Mouse (Mus musculus) CD4-positive, CD25-positive, alpha-beta regulatory T cell, adult 4 months (primary cell): Measurements from ENCODE around the gene Gltp. TPM values are rescaled to one million over a fixed set of nuclear protein-coding genes. Genes with fewer than 3 reads are reported as not detected.

ENCODE experiments used
- ATAC-seq: one replicate; pipeline ENCODE4 v1.8.0; 2017
- polyA plus RNA-seq, 2 experiments: library from polyadenylated mRNA; unstranded; fragments of 100-300 nt; shearing (Covaris generic); gene quantifications; one replicate each; pipeline ENCODE4 v1.2.1; 2017

Gltp gene
- polyA plus RNA-seq, 2 experiments from 2014 or later: 217 to 251 TPM

DNA sequence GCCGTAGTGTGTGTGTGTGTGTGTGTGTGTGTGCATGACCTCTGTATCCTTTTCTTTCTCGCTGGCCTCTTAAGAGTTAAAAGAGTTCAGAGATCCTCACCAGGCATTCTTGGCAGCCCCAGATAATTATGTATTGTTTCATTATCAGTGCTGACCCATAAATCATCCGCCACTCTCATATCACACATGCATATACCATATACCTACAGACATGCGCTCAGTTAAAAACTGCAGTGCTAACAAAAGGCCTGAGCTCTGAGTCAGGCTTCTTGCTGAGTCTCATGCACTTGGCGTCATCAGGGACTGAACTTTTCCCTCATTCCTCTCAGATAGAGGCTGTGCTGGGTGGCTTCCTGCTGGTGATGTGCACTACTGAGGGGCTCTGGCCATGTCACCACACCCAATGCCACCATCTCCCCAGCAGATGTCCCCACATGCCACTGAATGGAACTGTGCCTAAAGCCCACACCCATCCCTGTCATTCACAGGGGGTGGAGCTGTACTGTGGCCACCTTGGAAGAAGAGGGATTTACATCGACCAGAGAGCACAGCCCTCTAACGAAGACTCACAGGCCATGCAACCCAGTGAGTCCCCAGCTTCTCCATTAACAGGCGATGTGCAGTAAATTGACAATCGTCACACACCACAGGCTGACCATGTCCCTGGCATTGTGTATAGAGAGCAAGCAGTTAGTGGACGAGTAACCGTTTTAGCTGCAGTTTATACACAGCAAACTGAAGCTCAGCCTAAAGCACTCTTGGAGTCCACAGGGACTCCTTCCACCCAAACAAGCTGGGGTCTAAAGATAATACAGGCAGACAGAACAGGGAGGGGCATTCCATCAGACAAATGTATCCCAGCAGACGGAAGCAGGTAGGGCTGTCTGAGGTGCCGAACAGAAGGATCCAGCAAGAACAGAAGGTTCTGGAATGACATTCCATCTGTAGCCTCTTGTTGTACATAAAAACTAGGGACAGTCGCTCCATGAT lies 11.9 kb upstream of the Gltp start:
- ATAC-seq: no peak

DNA sequence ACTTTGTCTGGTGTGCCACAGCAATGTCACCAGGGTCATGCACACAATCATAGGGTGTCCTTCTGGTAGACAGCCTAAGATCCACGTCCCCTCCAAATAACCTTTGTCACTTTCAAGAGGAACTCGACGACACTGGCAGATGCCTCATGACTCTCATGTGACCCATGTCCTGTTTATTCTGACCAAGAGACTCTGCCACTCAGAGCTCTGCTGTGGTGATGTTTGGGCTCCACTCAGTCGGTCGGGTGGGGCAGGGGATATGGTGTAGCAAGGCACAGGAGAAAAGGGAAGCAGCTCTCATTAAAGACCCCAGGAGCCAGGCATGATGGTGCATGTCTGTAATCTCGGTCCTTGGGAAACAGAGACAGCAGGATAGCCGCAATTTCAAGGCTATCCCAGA lies 8.2 kb upstream of the Gltp start:
- ATAC-seq: no peak

DNA sequence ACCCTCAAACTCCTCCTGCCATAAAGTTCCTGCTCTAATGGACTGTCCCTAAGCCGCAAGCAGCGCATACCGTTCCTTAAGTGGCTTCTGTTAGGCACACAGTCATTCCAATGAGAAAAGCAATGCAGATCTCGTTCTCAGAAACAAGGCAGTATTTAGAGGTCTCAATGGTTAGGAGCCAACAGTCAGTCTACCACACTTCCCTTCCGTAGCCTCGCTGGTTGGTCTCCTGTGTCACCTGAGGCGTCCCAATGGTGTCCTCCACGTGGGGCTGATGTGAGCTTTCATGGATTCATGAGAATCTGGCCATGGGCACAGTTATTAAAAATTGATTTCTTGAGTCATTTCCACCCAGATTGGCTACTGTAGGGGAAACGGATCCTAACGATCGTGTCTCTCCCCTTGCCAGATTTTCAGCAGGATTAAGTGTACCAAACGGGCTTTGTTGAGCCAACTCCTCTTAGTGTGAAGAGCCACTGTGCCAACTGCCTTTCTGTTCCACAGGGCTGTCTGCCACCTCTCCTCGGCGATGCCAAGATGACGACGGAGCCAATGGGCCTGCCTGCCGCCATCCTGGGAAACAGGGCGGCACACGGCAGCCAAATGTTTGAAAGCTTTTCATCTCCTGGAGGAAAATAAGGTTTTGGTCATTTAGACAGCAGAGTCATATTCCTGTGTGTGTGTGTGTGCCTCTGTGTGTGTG lies 7.4 kb upstream of the Gltp start:
- no peak for ATAC-seq

DNA sequence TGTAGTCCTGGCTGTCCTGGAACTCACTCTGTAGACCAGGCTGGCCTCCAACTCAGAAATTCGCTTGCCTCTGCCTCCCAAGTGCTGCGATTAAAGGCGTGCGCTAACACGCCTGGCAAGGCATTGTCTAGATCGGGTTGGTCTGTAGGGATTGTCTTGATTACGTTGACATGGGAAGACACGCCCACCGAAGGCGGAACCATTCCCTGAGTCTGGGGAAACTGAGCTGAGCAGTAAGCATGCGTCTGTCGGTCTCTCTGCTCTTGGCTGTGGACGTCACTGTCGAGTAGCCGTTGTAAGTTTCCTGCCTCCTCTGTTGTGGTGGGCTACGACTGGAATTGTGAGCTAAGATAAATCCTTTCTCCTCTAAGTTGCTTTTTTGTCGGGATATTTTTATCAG lies 6.2 kb upstream of the Gltp start:
- no peak for ATAC-seq

DNA sequence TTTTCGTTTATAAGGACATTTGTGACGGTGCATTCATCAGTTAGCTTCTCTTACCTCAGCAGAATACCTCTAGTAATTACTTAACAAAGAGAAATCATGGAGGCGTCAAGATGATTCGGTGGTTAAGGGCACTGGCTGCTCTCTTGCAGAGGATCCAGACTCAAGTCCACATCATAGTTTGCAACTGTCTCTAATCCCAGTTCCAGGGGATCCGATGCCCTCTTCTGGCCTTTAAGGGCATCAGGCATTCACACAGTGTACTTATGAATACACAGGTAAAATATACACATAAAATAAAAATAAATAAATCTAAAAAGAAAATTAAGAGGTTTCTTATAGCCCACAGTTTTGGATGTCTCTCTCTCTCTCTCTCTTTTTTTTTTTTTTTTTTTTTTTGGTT lies 5.0 kb upstream of the Gltp start:
- ATAC-seq: no peak

DNA sequence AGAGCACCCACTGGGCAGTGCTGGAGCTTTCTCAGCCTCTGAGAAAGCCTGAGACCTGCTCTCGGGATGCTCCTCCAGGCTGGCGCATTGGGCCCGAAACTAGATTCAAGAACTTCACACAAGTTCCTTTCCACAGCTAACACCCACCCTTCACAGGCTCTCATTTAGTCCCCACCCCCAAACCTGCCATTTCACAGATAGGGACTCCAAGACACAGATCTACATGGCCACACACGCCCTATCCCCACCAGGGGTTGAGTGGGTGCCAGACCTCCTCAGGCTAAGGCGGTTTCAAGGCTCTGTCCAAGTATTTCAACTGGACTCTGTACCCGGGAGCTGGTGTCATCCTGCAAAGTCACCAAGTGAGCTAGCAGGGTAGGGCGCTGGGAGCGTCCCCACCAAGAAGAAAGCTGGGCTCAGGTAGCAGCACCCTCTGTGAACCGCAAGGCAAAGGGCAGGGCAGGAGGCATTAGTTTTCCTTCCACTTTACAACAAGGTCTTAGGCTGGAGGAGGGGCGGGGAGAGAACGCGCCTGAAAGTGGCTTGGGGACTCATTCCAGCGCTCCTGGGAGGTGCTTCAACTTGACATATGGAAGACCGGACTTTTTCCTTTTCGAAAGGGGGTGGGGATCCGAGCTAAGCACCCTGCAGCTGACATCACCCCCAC lies 951 bp downstream of the Gltp start:
- ATAC-seq: peak; percentile 40

DNA sequence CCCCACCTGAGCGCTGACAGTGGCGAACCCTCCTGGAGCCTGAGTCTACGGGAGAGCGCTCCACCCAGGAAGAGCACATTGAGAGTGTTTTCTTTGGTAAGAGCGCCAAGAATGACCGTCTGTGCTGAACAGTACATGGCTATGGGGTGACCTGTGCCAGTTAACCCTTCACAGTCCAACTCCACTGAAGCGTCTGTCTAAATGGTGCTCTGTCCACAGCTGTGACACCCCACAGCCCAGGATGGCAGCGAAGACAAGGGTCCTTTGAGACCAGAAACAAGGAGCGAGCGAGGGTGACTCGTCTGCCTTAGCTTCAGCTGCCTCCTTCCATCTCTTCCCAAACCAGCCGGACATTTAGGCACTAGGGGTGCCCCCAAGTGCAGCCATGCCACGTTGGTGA lies 2.1 kb downstream of the Gltp start:
- no peak for ATAC-seq

DNA sequence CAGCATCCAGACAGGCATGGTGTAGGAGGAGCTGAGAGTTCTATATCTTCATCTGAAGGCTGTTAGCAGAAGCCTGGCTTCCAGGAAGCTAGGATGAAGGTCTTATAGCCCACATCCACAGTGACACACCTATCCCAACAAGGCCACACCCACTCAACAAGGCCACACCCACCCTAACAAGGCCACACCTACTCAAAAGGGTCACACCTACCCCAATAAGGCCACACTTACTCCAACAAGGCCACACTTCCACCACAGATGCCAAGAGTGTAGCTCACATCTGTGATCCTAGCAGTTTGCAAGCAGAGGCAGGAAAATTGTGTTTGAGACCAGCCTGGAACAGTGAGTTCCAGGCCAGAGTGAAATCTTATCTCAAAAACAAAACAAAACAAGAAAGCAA lies 2.9 kb downstream of the Gltp start:
- ATAC-seq: no peak

DNA sequence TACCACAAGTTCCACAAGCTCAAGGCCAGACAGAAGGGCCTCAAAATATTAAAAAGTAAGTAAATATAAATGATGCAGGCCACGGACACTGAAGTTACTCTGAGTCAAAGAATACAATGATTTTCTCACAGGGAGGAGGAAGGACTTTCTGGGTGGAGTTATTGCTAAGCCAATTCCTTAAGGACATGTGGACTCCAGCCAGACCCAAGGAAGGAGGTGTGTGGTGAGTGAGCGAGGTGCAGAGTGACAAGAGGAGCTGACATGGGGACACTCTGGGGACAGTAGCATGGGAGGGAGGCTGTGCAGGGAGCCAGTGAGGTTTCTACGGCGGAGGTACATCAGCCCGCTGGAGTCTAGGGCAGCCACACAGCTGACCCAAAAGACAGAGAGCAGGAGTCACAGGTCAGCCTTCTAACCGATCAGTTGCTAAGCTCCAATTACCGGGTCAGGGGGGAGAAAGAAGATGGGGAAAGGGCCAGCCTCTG lies 4.0 kb downstream of the Gltp start:
- ATAC-seq: no peak

DNA sequence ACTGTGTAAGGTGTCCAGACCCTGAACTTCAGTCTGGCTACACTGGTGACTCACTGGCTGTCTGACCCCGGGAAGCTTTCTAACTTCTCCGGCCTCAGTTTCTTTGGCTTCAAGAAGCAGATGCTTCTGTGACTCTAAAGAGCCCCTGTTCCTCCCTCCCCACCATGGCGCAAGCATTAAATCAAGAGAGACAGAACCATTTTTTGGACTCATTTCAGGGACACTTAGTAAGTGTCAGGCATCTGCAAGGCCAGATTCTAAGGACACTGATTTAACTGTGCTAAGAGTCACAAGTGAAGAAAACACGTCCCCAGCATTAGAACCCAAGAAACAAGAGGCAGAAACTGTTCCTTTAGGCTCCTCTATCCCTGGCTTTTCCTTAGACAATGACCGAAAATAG lies 4.8 kb downstream of the Gltp start:
- ATAC-seq: no peak

DNA sequence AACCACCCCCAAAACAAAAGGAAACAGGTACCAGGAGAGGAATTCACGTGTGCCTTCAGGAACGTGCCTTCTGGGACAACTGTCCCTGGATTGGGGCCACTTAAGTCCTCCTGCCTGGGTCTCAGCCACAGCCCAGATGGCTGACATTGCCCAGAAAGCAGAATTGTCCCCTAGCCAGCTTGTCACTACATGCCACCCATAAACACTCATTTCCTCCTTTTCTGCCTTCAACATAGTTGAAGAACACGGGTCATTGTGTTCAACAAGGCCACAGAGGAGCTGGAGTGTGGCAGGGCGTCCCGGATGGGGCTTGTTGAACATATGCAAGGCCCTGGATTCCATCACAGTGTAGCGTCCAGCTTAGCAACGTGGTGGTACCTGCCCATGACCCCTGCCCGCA lies 9.1 kb downstream of the Gltp start:
- no peak for ATAC-seq

DNA sequence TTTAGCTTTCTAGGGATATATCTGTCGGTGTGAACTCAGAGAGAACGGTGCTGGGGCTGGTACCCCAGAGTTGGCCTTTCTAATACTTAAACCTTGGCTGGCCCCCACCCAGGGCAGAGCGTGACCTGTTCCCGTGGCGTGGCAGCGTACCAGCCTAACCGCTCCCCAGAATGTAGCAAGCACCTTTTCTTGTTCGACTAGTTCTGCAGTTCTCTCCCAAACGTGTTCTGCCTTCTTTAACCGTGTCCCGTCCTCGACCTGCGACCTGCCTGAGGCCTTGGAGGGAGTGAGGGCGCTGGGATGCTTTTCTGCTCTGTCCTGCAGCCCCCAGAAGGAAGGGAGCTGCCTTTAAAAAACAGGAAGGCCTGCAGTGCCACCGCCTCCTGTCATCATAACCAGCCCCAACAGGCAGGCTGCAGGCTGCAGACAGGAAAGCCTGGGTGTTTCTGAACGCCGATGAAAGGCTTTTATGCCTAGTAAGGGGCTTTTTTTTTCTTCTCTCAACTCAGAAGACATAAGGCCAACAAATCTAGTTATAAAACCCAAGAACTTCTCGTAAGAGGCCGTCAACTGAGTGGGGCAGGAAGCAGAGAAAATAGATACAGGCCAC lies 10.0 kb downstream of the Gltp start:
- peak; percentile 83 for ATAC-seq

DNA sequence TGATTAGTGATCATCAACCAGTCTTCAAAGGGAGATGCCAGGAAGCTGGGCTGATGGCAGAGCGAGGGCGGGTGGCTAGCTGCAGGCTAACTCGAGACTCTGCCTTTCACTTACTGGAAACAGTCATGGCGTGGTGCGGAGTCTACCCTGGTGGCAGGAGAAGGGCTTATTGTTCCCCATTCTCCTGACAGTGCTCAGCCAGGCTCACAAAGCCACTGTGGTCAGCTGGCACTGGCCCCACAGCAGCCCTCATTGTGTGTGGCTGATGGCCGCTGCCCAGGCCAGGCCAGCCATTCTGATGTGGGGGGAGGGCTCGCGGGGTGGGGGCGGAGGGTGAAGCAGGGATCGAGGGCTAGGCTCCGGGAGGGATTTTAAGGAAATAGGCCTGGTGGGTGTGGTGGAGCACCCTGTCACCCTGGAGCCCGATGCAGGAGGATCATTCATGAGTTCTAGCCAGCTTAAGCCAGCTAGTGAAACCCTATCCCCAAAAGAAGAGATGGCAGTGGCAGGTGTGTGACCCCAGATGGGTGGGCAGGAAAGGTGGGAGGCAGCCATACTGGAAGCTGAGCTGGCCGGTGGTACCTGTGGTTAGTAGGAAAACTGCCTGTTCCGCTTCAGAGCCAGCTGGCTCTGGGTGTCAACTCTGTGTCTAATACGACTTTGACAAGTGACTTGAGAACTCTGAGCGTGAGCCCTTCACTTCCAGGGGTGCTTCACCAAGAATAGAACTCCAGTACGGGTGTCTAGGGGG lies 10.8 kb downstream of the Gltp start:
- peak; percentile 38 for ATAC-seq

DNA sequence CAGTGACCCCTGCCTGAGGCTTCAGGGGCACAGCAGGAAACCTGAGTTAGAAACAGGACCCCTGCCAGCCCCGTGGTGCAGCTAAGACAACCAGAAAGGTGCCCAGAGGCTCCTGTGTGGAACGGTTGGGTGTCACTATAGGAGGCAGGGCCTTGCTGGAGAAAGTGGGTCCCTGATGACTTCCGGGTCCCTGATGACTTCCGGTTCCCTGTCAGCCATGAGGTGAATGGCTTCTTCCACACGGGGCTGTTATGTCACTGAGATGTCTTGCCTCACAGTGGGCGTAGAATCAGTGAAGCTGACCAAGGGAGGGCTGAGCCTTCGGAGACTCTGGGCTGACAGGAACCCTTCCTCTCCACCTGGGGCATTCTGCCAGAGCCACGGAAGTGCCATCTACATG lies 16.2 kb downstream of the Gltp start:
- no peak for ATAC-seq

DNA sequence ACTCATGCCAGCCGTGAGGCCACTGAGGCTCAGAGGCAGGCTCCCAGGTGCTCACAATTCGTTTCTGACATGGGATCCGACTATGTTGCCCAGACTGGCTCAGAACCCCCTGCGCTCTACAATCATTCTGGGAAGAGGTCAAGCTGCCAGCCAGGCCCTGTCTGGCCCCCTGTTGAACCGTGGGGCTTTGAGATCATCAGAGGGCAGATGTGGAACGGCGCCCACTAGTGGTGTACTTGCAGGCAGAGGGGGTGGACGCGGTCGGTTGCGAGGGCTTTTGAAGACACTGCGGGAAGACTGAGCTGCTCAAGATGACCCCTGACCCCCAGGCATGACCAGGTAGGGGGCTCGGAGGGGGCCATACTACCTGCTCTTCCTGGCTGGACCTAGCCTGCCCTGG lies 17.7 kb downstream of the Gltp start:
- ATAC-seq: no peak

DNA sequence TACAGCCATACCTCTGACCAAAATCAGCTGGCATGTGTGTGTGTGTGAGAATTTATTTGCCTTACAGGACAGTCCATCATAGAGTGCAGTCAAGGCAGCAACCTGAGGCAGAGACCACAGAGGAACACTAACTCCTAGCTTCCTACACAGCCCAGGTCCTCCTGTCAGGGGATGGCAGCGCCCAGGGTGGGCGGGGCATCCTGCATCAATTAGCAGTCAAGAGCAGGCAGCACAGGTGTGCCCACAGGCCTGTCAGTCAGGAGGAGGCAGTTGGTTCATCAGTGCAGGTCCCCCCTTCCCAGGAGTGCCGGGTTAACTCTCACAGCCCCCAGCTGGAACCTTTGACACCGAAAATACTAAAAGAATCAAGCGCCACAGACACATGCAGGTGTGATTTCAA lies 21.8 kb downstream of the Gltp start:
- no peak for ATAC-seq

DNA sequence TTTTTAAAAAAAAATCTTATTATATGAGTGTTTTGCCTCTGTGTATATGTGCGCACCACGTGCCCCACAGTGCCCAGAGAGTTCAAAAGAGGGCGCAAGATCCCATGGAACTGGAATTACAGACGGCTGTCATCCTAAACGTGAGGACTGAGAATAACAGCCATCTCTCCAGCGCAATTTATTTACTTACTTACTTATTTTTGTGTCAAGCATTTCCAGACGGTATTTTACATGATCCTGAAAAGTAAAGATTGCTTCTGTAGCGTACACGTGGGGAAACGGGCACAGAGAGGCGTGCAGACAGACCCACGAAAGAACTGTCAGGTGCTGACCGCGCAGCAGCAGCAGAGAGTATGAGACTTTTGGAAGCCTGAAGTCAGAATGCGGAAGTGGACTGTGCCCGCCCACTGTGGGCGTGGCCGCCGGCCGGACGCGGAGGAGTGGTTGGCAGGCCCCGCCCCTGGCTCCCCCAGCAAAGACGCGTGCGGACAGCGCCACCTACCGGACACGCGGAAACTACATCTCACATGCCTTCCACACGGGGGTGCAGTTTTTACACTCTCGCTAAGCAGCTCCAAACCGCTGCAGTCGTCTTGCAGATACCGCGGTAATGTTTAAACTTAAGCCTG lies 23.4 kb downstream of the Gltp start:
- ATAC-seq: peak; percentile 98

DNA sequence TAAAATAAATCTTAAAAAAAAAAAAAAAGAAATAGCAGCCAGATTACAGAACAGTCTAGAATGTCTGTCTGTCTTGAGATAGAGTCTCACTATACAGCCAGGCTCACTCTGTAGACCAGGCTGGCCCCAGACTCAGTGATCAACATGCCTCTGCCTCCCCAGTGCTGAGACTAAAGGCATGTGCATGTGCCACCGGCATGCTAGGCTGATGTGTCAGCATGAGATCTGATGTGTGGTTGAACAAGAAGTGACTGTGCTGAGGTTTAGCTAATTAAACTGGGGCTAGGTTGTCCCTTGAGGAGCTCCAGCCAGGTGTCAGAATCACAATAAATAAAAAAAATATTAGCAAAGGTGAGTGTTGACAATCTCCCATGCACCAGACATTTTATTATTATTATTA lies 24.1 kb downstream of the Gltp start:
- ATAC-seq: no peak

DNA sequence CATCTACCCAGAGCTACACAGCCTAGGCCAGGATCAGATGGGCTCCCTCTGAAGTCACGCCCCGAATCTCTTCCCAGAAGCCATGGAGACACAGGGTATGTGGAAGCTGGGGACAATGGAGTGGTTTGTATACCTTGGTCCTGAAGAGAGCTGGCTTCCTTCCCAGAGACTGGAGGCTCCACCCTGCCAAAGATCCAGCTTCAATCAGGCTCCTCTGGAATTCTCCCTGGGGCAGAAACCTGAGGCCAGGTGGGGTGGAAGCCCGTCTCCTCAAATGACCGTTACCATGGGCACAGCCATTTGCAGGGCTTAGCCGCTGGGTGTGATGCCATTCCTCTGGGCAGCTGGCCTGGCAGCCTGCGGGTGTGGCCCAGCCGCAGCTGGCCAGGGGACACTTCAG lies 26.0 kb downstream of the Gltp start:
- no peak for ATAC-seq

DNA sequence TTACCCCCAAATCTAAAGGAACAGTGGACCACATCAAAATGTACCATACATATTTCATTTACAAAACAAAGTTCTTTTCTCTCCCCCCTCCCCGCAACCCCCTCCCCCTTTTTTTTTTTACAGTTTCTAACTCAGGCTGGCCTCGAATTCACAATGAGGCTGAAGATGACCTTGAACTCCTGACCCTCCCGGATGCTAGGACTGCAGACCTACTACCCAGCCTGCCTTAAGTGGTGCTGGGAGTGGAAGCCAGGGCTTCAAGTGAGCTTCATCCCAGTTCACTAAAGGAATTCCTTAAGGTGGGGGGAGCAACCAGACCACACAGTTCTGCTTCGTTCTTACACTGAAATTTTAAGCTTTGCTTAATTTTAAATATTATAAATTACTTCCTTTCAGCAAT lies 26.6 kb downstream of the Gltp start:
- no peak for ATAC-seq

DNA sequence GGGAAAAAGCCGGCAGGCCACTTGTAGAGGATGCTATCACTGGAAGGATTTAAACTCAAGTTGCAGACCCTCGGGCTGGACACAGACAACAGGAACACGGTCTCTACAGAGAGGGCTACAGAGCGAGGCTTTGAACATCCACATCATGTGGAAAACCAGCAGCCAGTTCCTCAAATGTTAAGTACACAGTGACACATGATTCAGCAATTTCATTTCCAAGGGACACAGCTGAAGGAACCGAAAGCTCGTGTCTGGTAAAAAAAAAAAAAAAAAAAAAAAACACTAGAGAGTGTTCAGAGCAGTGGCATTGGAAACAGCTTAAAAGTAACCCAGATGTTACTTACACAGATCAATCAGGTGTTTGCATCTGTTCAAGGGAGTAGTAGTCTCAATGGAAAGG lies 29.8 kb downstream of the Gltp start:
- ATAC-seq: no peak

DNA sequence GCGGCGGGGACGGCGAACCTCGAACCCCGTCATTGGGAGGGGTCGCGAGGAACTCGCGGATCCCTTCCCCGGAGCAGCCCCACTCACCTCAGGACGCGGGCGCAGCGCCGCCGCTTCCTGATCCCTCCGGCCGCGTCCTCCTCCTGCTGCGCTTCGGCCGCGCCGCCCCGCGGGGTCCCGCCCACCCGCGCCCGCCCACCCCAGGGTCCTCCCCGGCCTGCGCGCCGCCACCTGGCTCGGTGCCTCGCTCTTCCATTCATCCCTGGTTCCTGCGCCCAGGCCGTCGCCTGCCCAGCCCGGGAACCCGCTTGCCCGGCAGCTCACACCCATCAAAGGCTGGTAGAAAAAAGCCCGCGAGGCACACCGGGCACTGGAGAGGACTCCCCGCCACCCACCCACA lies 32.5 kb downstream of the Gltp start, which contains the start of gene Trpv4:
Trpv4 (minus strand) TSS at position 167 of the 400 bp plus-strand sequence.
- ATAC-seq: no peak
